Mouse (Mus musculus): ENCODE data around the gene Cyp3a59. TPM values are rescaled to one million over a fixed set of nuclear protein-coding genes. Genes with fewer than 3 reads are reported as not detected.
"Not testable (repeated sequence)": the region's sequence is repeated elsewhere in the genome, so short reads cannot be mapped to it uniquely, and the experiment has no call there.

The Cyp3a59 gene
- polyA plus RNA-seq (2015; fragmentation: Nextera tagmentation; extraction: Ambion mirVana), result not detected in 2 replicates

GRCm38 (mm10) chr5:146078945-146079344 lies at the start of gene Cyp3a59:
TSS of gene Cyp3a59 (plus strand) at chr5:146079257.
- H3K4me2 ChIP-seq (replicated peaks; ENCODE audit: low read depth, low read length); H3K9ac ChIP-seq (replicated peaks; ENCODE audit: low read length); ATAC-seq (ENCODE audit: low FRiP score, low TSS enrichment); H3K4me1 ChIP-seq (ENCODE audit: insufficient read depth, low read length); H3K9me3 ChIP-seq (ENCODE audit: low read length); H3K27ac ChIP-seq (ENCODE audit: low read length); H3K36me3 ChIP-seq (ENCODE audit: insufficient read depth, low read length); H3K27me3 ChIP-seq (ENCODE audit: insufficient read depth, low read length); H3K4me3 ChIP-seq (ENCODE audit: low read length): not testable (repeated sequence)

DNA sequence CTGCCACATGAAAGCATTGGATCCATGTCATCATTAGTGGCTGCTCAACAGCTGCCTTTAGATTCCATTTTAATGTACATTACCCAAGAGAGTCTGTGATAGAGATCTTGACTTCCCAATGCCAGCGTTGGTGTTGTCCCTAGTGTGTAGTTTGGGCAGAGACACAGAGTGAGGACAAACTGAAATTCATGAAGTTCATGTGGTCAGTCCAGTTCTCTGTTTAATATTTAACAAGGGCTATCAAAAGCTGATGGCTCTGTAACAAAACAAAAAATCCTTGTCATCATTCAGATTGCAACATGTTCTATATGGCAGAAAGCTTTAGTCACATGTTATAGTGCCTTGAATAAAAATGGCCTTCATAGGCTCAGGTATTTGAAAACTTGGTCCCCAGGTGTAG lies 9.0 kb upstream of the Cyp3a59 start:
- 59% methylated on average over 1 of the region's 1 CpGs for WGBS
- no peak overlapping the region for H3K9ac ChIP-seq (replicated peaks; ENCODE audit: low read length)
- peaks cover 6% of the 10 kb centered on the region for H3K9me3 ChIP-seq (ENCODE audit: low read length)
- no peak for ATAC-seq (ENCODE audit: low FRiP score, low TSS enrichment)
- H3K4me1 ChIP-seq (ENCODE audit: insufficient read depth, low read length), result no peaks in the 10 kb centered on the region
- H3K27ac ChIP-seq (ENCODE audit: low read length), result no peak overlapping the region
- no peak overlapping the region for H3K4me3 ChIP-seq (ENCODE audit: low read length)
- H3K27me3 ChIP-seq (ENCODE audit: insufficient read depth, low read length), result no peaks in the 10 kb centered on the region
- no peak overlapping the region for H3K4me2 ChIP-seq (replicated peaks; ENCODE audit: low read depth, low read length)
- no peaks in the 10 kb centered on the region for H3K36me3 ChIP-seq (ENCODE audit: insufficient read depth, low read length)

DNA sequence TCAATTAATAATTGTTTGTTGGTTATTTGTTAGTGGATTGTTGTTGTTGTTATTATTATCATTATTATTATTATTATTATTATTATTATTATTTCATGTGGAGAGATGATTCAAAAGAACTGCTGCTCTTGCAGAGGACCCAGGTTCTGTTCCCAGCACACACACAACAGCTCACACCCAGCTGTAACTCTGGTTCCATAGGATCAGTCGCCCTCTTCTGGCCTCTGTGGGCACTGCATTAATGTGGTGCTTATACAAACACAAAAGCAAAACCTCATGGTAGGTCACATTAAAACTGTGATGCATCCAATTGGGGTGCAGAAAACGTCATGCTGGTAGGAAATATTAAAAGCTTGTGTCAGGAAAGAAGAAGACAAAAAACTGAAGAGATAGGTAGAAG lies 68.8 kb downstream of the Cyp3a59 start:
- Histone ChIP-seq H3K27ac (ENCODE audit: low read length) (no peak overlapping the region), H3K4me3 (ENCODE audit: low read length) (no peak overlapping the region), H3K4me1 (ENCODE audit: insufficient read depth, low read length) (no peaks in the 10 kb centered on the region), H3K9me3 (ENCODE audit: low read length) (peaks cover 2% of the 10 kb centered on the region; the same call in 1 of the 2 replicates), H3K9ac (replicated peaks; ENCODE audit: low read length) (no peak overlapping the region), H3K4me2 (replicated peaks; ENCODE audit: low read depth, low read length) (no peak overlapping the region), H3K27me3 (ENCODE audit: insufficient read depth, low read length) (no peaks in the 10 kb centered on the region), H3K36me3 (ENCODE audit: insufficient read depth, low read length) (no peaks in the 10 kb centered on the region)
- 53% methylated on average over 2 of the region's 2 CpGs for WGBS
- no peak for ATAC-seq (ENCODE audit: low FRiP score, low TSS enrichment)

DNA sequence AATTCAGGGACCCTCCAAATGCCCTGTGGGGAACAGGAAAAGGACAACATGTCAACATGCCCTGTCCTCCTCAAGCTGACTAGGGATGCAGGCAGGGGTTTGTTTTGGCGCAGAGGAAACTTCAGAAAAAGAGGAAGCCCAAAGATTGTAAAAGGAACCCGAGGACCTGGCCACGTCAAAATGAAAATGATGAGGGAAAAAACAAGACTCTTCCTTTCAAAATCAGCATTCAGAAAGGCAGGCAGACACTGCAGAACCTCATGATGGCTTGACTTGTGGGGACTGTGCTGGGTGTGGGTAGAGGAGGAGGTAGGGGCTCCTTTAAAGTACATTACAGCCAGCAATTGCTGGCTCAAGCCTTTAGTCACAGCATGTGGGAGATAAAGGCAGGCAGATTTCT lies 71.4 kb downstream of the Cyp3a59 start:
- 69% methylated on average over 3 of the region's 3 CpGs for WGBS
- Histone ChIP-seq H3K36me3 (ENCODE audit: insufficient read depth, low read length) (no peaks in the 10 kb centered on the region), H3K4me2 (replicated peaks; ENCODE audit: low read depth, low read length) (no peak overlapping the region), H3K27ac (ENCODE audit: low read length) (no peak overlapping the region), H3K9ac (replicated peaks; ENCODE audit: low read length) (no peak overlapping the region), H3K4me3 (ENCODE audit: low read length) (no peak overlapping the region), H3K27me3 (ENCODE audit: insufficient read depth, low read length) (no peaks in the 10 kb centered on the region), H3K4me1 (ENCODE audit: insufficient read depth, low read length) (no peaks in the 10 kb centered on the region), H3K9me3 (ENCODE audit: low read length) (peaks cover 2% of the 10 kb centered on the region; the same call in 1 of the 2 replicates)
- ATAC-seq (ENCODE audit: low FRiP score, low TSS enrichment), result no peak

- H3K9me3 ChIP-seq (ENCODE audit: low read length); H3K27ac ChIP-seq (ENCODE audit: low read length); H3K36me3 ChIP-seq (ENCODE audit: insufficient read depth, low read length); H3K4me3 ChIP-seq (ENCODE audit: low read length); H3K27me3 ChIP-seq (ENCODE audit: insufficient read depth, low read length); H3K4me2 ChIP-seq (replicated peaks; ENCODE audit: low read depth, low read length); H3K9ac ChIP-seq (replicated peaks; ENCODE audit: low read length); H3K4me1 ChIP-seq (ENCODE audit: insufficient read depth, low read length); ATAC-seq (ENCODE audit: low FRiP score, low TSS enrichment): not testable (repeated sequence)
- WGBS, result 92% methylated on average over 4 of the region's 4 CpGs
Measured at GRCm38 (mm10) chr5:146158326-146158725, 79.3 kb downstream of the Cyp3a59 start.

DNA sequence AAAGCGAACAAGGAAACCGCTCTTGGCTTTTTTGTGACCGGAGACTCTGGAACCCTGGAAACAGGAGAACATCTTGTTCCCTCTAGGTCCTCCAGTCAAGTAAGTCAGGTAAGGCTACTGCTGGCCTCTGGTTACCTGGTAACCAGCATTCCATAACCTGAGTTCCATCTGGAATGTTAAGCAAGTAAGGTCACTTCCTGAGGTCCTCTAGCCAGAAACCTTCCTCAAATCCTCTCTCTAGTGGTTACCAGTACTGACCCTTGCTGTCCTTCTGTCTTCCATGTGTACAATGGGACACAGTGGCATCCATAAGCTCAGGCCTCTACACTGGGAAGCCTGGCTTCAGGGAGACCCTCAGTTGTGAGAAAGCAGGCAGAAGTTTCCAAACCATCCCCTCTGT lies 81.4 kb downstream of the Cyp3a59 start, which contains the start of gene Gm5565:
Gene Gm5565, minus strand, starts transcription at position 101 of the 400 bp plus-strand sequence.
- H3K27ac ChIP-seq (ENCODE audit: low read length); H3K27me3 ChIP-seq (ENCODE audit: insufficient read depth, low read length); ATAC-seq (ENCODE audit: low FRiP score, low TSS enrichment); H3K4me1 ChIP-seq (ENCODE audit: insufficient read depth, low read length); H3K36me3 ChIP-seq (ENCODE audit: insufficient read depth, low read length); H3K4me3 ChIP-seq (ENCODE audit: low read length); H3K4me2 ChIP-seq (replicated peaks; ENCODE audit: low read depth, low read length); H3K9me3 ChIP-seq (ENCODE audit: low read length); H3K9ac ChIP-seq (replicated peaks; ENCODE audit: low read length): not testable (repeated sequence)
- 92% methylated on average over 3 of the region's 3 CpGs for WGBS

Other genes with a start within 250 kb of the Cyp3a59 start
- 0.08 and 0.17 TPM in 2 replicates for gene Cyp3a11, start 199.3 kb upstream of the Cyp3a59 start, polyA plus RNA-seq (2015; fragmentation: Nextera tagmentation; extraction: Ambion mirVana)
- not detected in 2 replicates for gene Cyp3a25, start 69.6 kb upstream of the Cyp3a59 start, polyA plus RNA-seq (2015; fragmentation: Nextera tagmentation; extraction: Ambion mirVana)
- gene Gm5565, start 81.3 kb downstream of the Cyp3a59 start, polyA plus RNA-seq (2015; fragmentation: Nextera tagmentation; extraction: Ambion mirVana), result not detected in 2 replicates
- gene Gm6309, start 91.5 kb downstream of the Cyp3a59 start, polyA plus RNA-seq (2015; fragmentation: Nextera tagmentation; extraction: Ambion mirVana), result not detected in 2 replicates
- gene 1700001J03Rik, start 106.0 kb downstream of the Cyp3a59 start, polyA plus RNA-seq (2015; fragmentation: Nextera tagmentation; extraction: Ambion mirVana), result 0.21 and 0.28 TPM in 2 replicates
- 71.2 and 71.9 TPM in 2 replicates for gene Rnf6, start 142.3 kb downstream of the Cyp3a59 start, polyA plus RNA-seq (2015; fragmentation: Nextera tagmentation; extraction: Ambion mirVana)
- gene Cdk8, start 152.0 kb downstream of the Cyp3a59 start, polyA plus RNA-seq (2015; fragmentation: Nextera tagmentation; extraction: Ambion mirVana), result 11.4 and 12.4 TPM in 2 replicates